Mouse (Mus musculus) cortical plate, adult 2 months (tissue): Measurements from ENCODE around the gene Hoxd13.

ENCODE experiments used
- CTCF ChIP-seq: fragments of 200-500 bp; IDR thresholded peaks from 2 replicates; pipeline ENCODE4 v1.5.1; 2011; ENCODE audit warnings: mild to moderate bottlenecking, control low read depth, low read length; ENCODE audit not compliant: insufficient read depth; ENCODE audit errors: extremely low read depth
- POLR2A ChIP-seq: fragments of 200-500 bp; IDR thresholded peaks from 2 replicates; pipeline ENCODE4 v1.6.1; 2011; ENCODE audit warnings: mild to moderate bottlenecking, low read length, control low read depth; ENCODE audit not compliant: insufficient read depth; ENCODE audit errors: extremely low read depth

DNA sequence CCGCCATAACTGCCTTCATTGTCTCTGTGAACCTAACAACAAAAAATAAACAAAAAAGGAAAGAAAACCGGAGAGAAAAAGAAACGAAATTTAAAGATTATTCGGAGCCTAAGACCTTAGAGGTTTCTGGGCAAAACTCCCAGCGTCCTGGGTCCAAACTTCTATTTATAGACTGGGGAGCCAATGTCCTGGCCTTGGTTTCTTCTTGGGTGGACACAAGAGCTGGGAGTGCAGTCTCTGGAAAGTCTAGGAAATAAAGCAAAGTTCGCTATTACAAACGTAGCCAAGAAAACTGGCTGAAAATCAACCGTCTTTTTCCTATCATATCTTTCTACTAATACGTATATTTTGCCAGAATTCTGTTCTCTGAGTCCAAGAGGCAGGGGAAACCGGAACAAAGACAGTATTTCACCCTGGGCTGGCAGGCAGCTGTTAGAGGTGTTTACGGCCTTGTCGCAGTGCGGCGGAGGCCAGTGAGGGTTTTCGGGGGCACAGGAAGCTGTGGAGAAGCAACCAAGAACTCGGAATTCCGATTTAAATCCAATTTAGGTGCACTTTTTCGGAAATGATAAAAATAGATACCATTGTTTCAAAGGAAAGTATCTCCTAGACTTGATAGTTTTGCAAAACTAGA, 46.2 kb downstream of the Hoxd13 start:
- no peak for TF ChIP-seq CTCF
- TF ChIP-seq POLR2A = no peak
